Mouse (Mus musculus) brain, embryonic 14.5 days (tissue): Measurements from ENCODE around the gene Tmed6. TPM values are rescaled to one million over a fixed set of nuclear protein-coding genes. Genes with fewer than 3 reads are reported as not detected.
"Not testable (repeated sequence)": the region's sequence is repeated elsewhere in the genome, so short reads cannot be mapped to it uniquely, and the experiment has no call there.

Experiments used
- DNase-seq: peaks from one replicate; pipeline ENCODE4 v3.0.0-alpha.2; 2011; ENCODE audit warnings: low read depth
- CTCF ChIP-seq: fragments of 200-500 bp; IDR thresholded peaks from 2 replicates; pipeline ENCODE4 v1.5.1; 2012; ENCODE audit warnings: inconsistent platforms, mild to moderate bottlenecking, moderate library complexity, borderline replicate concordance; ENCODE audit not compliant: insufficient read depth, insufficient read length; ENCODE audit errors: extremely low read depth
- POLR2A ChIP-seq: fragments of 200-500 bp; IDR thresholded peaks from 2 replicates; pipeline ENCODE4 v1.6.1; 2012; ENCODE audit warnings: mild to moderate bottlenecking, inconsistent platforms, borderline replicate concordance; ENCODE audit not compliant: poor library complexity, insufficient read depth, insufficient read length, severe bottlenecking; ENCODE audit errors: extremely low read depth
- polyA plus RNA-seq: library from polyadenylated mRNA; depleted of rRNA; stranded (reverse); fragments of >200 nt; gene quantifications from 2 replicates; pipeline ENCODE4 v1.2.3, GENCODE M21; 2012; rRNA removed

Gene Tmed6
- not detected in 2 replicates for polyA plus RNA-seq

DNA sequence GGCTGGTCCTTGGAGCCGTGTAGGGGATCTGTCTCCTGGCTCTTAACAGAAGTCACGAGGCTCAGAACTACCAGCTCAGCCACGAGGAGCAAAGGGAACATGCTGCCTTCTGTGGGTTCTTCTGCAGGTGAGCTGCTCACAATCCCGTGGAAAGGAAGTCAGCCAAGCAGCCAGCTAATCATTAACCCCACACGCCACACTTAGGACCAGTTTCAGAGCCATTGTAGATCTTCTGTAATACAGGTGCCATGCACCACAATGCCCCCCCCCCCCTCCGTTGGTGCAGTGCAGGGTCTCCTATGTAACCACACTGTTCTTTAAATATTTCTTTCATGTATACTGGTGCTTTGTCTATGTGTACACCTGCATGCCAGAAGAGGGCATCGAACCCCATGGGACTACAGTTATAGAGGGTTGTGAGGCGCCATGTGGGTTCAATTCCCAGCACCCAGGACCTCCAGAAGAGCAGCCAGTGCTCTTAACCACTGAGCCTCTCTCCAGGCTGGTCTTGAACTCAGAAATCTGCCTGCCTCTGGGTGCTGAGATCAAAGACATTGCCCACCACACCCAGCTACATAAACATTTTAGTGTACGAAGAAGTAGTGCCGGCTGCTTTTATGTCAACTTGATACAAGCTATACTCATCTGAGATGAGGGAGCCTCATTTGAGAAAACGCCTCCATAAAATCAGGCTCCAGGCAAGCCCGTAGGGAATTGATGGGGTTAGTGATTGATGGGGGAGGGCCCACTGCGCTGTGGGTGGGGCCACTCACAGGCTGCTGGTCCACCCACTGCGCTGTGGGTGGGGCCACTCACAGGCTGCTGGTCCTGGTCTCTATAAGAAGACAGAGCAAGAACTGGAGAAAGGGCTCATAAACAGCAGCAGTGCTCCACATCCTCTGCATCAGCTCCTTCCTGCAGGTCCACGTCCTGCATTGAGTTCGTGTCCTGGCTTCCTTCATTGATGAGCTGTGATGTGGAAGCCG is at the start of gene Tmed6:
Gene Tmed6 (minus strand): TSS at position 134 of the 986 bp plus-strand sequence.
- no peak for DNase-seq
- TF ChIP-seq CTCF: no peak

DNA sequence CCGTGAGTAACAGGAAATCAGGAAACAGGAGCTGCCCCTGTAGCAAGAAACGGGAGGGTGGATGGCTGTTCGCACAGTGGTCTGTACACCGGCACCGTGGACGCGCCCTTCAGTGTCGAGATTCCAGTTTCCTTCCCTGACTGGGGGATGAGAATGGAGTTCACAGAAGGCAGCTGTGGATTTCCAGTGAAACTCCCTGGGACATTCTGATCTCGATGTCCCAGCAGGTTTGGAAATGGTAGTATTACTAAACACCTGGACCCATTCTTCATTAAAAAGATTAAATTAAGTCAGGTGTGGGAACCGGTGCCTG is 49.5 kb upstream of the Tmed6 start:
- no peak for TF ChIP-seq CTCF
- TF ChIP-seq POLR2A: no peak
- no peak for DNase-seq

DNA sequence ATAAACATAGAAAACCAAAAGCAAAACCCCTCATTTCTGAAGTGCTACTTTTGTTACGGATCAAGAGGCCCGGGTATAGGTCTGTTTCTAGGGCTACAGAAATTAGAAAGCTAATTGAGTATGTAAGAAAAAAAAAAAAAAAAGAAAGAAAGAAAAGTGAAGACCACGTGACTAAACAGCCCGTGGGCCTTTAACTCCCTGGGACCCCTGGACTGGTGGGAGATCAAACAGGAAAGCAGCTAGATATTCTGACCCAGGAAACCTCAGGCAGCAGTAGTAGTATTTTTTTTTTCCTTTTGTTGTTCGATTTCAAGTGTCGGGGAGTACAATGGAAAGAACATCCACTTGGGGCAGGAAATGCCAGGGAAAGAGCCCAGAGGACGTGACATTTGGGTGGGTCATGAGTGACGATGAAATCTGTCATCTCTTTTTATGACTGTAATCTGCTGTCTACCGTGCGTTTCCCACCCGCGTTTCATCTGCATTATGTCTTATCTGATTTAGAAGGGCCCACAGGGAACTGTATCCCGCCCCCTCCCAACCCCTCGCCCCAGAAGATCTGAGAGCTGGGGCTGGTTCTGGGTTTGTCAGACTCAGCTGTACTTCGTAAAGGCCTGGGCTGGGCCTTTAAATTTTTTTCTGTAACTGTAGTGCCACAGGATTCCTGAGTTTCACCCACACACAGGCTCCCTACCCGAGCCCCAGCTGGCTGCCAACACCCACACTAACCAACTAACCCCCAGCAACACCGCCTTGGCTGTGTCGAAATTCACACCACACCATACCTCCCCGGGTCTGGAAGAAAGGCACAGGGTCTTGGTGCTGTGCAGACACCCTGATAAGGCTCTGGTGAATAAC is 48.9 kb upstream of the Tmed6 start:
- no peak for DNase-seq
- TF ChIP-seq POLR2A (no peak), CTCF (no peak)

DNA sequence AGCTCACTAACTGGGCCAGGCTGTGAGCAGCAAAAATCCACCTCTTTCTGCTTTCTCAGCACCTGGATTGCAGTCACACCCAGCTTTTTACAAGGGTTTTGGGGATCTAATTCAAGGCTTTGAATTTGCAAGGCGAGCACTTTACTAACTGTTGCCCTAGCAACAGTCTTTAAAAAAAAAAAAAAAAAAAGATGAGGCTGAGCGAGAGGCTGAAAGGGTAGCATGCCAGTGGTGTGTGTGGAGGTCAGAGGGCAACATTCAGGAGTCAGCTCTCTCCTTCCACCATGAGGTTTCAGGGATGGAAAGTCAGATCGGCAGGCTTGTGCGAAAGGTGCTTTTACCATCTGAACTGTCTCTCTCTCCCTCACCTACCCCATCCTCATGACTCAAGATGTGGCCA is 47.8 kb upstream of the Tmed6 start:
- TF ChIP-seq POLR2A (no peak), CTCF (no peak)
- DNase-seq: no peak

DNA sequence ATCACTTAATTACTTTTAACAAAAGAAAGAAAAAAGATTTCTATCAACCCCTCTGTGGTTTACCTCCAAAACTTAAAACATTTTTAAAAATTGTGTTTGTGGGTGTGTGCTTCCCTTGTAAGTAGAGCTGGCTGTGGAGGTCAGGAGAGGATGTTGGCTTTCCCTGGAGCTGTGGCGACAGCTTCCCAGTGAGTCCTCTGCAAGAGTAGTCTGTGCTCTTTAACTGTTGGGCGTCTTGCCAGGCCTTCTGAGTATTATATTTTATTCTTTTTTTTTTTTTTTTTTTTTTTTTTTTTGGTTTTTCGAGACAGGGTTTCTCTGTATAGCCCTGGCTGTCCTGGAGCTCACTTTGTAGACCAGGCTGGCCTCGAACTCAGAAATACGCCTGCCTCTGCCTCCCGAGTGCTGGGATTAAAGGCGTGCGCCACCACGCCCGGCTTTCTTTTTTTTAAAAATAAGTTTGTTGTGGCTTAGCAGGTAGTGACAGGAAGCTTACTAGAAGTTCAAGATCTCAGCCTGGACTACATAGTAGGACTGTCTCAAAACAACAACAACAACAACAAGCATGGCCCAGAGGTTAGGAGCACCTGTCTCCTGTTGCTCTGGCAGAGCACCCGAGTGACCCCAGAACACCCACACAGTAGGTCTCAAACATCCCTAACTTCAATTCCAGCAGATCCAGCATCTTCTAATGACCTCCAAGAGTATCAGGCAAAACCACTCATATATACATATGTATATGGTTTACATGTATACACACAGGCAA is 46.1 kb upstream of the Tmed6 start:
- no peak for DNase-seq
- TF ChIP-seq POLR2A (no peak), CTCF (no peak)

DNA sequence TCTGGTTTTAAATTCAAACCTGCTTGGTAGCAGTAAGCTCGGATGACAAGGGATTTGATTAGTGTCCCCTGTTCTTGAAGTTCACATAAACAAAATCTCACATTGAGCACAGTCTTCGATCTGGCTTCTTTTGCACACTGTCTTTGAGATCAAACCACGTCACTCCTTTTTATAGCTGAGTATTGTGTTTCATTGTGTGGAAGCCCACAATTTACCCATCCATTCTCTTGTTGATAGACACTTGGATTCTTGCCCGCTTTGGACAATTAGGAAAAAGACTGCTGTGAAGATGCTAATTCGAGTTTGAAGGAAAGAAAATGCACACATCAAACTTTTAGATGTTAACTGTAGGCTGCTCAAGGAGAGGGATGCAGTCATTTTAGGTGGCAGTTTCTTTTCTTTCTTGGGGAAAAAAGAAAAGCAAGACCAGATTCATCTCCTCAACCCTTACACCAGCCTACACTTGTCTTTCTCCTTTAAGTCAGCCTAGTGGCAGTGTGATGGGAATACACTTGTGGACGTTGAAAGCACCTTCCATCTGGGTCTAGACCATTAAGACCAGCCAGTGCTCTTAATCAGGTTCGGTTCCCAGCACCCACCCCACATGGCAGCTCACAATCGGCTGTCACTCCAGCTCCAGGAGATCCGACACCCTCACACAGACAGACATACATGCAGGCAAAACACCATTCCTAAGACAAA is 45.3 kb upstream of the Tmed6 start:
- TF ChIP-seq CTCF: no peak
- TF ChIP-seq POLR2A: no peak
- DNase-seq: peak; percentile 75

DNA sequence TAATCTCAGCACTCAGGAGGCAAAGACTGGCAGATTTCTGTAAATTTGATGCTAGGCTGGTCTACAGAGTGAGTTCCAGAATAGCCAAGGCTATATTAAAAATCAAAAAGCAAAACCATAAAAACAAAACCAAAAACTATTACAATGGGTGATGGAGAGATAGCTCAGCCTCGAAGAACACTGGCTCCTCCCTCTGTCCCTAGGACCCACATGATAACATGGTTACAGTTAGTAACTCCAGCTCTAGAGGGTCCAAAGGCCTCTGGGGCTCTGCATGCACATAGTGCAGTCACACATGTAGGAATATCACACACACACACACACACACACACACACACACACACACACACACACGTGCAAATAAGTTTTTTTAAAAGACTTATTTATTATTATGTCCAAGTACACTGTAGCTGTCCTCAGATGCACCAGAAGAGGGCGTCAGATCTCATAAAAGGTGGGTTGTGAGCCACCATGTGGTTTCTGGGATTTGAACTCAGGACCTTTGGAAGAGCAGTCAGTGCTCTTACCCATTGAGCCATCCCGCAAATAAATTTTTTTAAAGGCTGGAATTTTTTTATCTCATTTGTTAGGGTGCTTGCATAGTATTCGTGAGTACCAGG is 44.5 kb upstream of the Tmed6 start:
- TF ChIP-seq POLR2A: no peak
- no peak for TF ChIP-seq CTCF
- no peak for DNase-seq

DNA sequence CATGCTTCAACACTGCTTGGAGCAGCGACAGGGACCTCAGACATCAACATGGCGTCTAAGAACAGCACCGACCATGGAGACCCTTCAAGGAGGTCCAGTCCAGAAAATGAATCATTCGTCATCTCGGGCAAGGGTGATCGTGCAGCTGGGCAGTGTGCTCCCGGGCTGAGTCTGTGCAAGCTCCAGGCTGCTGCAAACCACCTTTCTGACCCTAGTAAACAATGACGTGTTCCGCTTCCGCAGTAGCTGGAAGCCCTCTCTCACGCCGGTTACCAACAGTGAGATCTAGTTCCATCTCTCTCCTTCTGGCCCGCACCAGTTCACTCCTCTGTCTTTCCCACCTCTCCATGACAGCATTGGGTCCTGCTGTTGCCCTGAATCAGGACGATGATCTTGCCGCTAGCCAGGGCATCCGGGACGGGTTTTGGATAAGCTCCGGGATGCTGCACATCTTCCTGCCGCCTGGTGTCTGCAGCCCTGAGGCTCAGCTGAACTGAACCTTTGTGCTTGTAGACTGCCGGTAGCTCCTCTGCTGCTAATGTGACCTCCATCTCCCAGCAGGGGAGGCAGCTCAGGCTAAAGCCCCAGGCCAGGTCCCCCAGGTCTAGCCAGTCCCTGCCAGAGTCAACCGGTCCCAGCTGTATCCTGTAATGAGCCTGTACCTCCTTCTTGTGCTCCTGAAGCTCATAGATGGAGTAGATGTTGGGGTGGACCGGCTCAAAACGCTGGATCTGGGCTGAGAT is 43.7 kb upstream of the Tmed6 start:
- DNase-seq: no peak
- TF ChIP-seq CTCF: no peak
- no peak for TF ChIP-seq POLR2A

- not testable (repeated sequence) for DNase-seq
These were observed 42.6 kb upstream of the Tmed6 start for GRCm38 (mm10) chr8:107108089-107108488.

- DNase-seq: peak; percentile 74
- TF ChIP-seq CTCF: peak; percentile 92
- TF ChIP-seq POLR2A: no peak
These were observed 39.1 kb upstream of the Tmed6 start for GRCm38 (mm10) chr8:107104547-107104946.

- no peak for TF ChIP-seq POLR2A
- TF ChIP-seq CTCF: no peak
- DNase-seq: no peak
These were observed 35.2 kb upstream of the Tmed6 start for GRCm38 (mm10) chr8:107100635-107101034.
